Mouse (Mus musculus): ENCODE results near the gene Prdm4.
A peak's percentile ranks its signal among the peaks of the same experiment; 100 is the strongest.

The Prdm4 gene

DNA sequence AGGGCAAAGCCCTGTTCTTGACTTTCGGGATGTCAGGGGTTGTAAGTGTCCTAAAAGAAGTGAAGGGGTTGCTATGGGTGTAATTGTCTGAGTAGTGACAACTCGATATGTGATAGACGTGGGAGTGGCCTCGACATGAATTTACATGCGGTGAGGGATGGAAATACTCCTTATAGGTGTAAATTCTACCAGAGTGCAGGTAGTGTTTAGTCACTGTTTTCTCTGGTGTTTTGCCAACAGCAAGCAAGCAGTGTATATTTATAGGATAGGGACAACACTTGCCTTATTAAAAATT is 44.5 kb downstream of the Prdm4 start:
- no peak for ATAC-seq (ENCODE audit: insufficient number of reproducible peaks, low FRiP score, low TSS enrichment)

DNA sequence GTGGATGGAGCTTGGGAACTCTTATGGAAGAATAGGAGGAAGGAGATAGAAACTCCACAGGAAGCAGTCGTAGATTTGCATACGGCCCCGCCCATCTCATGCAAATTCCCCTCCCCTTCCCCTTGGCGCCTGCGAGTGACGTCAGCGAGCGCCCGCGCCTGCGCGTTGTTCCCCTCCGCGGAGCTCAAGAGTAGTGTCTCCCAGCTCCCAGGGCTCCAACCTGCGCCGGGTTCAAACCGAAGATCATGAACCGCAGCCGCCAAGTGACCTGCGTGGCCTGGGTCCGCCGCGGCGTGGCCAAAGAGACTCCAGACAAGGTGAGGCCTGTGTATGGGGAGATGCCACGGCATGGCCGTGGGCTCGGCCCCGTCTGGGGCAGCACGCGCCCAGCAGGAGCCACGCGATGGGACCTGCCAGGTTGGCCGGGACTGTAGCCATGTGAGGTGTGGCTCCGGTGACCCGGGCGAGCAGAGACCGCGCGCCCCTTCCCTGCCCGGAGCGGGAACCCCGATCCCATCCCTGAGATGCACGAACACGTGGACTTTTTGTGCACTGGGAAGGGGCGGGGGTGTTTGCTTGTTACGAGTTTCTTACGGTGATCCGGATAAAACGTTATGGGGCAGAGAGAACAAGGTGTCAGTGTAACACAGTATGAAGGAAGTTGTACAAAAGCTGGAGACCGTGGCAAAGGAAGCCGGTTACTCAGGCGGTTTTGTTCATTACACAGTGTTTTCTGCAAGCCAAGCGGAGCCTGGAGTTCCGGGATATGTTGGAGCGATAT is 45.1 kb downstream of the Prdm4 start:
- peak; percentile 89 for ATAC-seq (ENCODE audit: insufficient number of reproducible peaks, low FRiP score, low TSS enrichment)

DNA sequence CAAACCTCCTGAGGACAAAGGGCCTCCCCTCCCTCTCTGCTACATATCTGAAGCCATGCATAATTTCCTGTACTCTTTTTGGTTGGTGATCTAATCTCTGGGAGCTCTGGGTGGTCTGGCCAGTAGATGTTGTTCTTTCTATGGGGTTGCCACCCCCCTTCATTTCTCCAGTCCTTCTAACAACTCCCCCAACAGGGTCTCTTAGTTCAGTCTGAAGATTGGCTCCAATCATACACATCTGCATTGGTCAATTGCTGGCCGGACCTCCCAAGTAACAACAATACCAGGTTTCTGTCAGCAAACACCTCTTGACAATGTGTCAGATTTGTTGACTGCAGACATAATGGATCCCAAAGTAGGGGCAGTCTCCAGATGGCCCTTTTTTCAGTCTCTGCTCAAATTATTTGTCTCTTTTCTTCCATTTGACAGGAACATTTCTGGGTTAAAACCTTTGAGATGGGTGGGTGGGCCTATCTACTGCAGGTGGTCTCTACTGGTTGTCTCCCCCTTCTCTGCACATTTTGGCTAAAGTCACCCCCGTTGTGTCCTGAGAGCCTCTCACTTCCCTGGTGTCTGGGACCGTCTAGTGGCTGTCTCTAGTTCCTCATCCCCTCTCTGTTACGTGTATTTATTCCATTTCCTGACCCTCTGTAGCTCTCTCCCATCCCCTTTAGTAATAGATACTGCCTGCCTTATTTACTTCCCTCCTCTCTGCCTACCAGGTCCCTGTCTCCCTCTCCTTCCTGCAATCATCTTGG is 70.7 kb downstream of the Prdm4 start:
- no peak for ATAC-seq (ENCODE audit: insufficient number of reproducible peaks, low FRiP score, low TSS enrichment)

Measured in cerebellum, adult (tissue).